Mouse (Mus musculus) heart, postnatal 0 days (tissue): ENCODE data around the gene Kctd13. TPM values are rescaled to one million over a fixed set of nuclear protein-coding genes. Genes with fewer than 3 reads are reported as not detected.
"Not testable (repeated sequence)": the region's sequence is repeated elsewhere in the genome, so short reads cannot be mapped to it uniquely, and the experiment has no call there.

ENCODE experiments used
- ATAC-seq: fragments of 200-750 bp; cut with Nextera tagmentation; 2 replicates; pipeline ENCODE4 v1.8.0; 2017; ENCODE audit warnings: low read depth, moderate number of reproducible peaks, moderate library complexity; ENCODE audit not compliant: insufficient read depth
- DNase-seq: peaks from one replicate; pipeline ENCODE4 v3.0.0-alpha.2; 2016; ENCODE audit warnings: low spot score
- H3K27ac ChIP-seq: fragments of 300-500 bp; sonication (generic); 2 replicates; pipeline ENCODE4 v1.5.1; 2014; ENCODE audit warnings: low read depth, mild to moderate bottlenecking
- H3K27me3 ChIP-seq: fragments of 300-500 bp; sonication (generic); 2 replicates; pipeline ENCODE4 v1.6.1; 2014; ENCODE audit warnings: low read length, mixed read lengths; ENCODE audit not compliant: control insufficient read depth, insufficient read depth
- H3K36me3 ChIP-seq: fragments of 300-500 bp; sonication (generic); replicated peaks from 2 replicates; pipeline ENCODE4 v1.6.1; 2014; ENCODE audit warnings: low read length, mixed read lengths; ENCODE audit not compliant: control insufficient read depth, insufficient read depth
- H3K4me1 ChIP-seq: fragments of 300-500 bp; sonication (generic); 2 replicates; pipeline ENCODE4 v1.6.1; 2014; ENCODE audit warnings: antibody characterized with exemption; ENCODE audit not compliant: control insufficient read depth, insufficient read depth
- H3K4me2 ChIP-seq: fragments of 300-500 bp; sonication (generic); 2 replicates; pipeline ENCODE4 v1.6.1; 2014; ENCODE audit warnings: low read depth, mild to moderate bottlenecking, low read length, moderate library complexity
- H3K4me3 ChIP-seq: fragments of 300-500 bp; sonication (generic); 2 replicates; pipeline ENCODE4 v1.5.1; 2014; ENCODE audit warnings: low read depth, low read length
- H3K9ac ChIP-seq: fragments of 300-500 bp; sonication (generic); replicated peaks from 2 replicates; pipeline ENCODE4 v1.6.1; 2014; ENCODE audit warnings: low read depth, low read length, mixed read lengths
- H3K9me3 ChIP-seq: fragments of 300-500 bp; sonication (generic); replicated peaks from 2 replicates; pipeline ENCODE4 v1.6.1; 2016; ENCODE audit warnings: low read length; ENCODE audit not compliant: control insufficient read depth
- CTCF ChIP-seq: IDR thresholded peaks from 2 replicates; pipeline ENCODE4 v1.5.1; 2016; ENCODE audit warnings: antibody characterized with exemption, control low read depth, low read depth
- EP300 ChIP-seq: IDR thresholded peaks from 2 replicates; pipeline ENCODE4 v1.6.1; 2016; ENCODE audit warnings: antibody characterized with exemption, low read depth
- WGBS: fragments of 180-500 bp; shearing (Covaris S2); extraction: QIAGEN DNeasy Blood & Tissue Kit; methylation state at CpG from one replicate; pipeline ENCODE4 v1.1.7; 2014; 5-methylcytosine and 5-hydroxymethylcytosine counted together
- polyA plus RNA-seq: library from polyadenylated mRNA; unstranded; fragments of >200 nt; fragmentation: Nextera tagmentation; extraction: Ambion mirVana; gene quantifications from 2 replicates; pipeline ENCODE4 v1.2.1, GENCODE M21; 2015
- total RNA-seq: library from RNA; depleted of rRNA; stranded (reverse); fragments of >200 nt; gene quantifications from 2 replicates; pipeline ENCODE4 v1.2.3, GENCODE M21; 2014; ENCODE audit warnings: low replicate concordance

Kctd13 gene
- total and polyA plus RNA-seq, 2 experiments from 2014 or later, result 6.8 to 11.2 TPM

GRCm38 (mm10) chr7:126888852-126889251 lies 39.8 kb upstream of the Kctd13 start:
- Histone ChIP-seq H3K4me2 (no peak overlapping the region), H3K4me1 (no peaks in the 10 kb centered on the region), H3K9ac (peak overlapping the region; percentile 16; the same call in 1 of the 2 replicates), H3K27ac (no peak overlapping the region), H3K4me3 (no peak overlapping the region), H3K27me3 (no peaks in the 10 kb centered on the region), H3K9me3 (no peaks in the 10 kb centered on the region), H3K36me3 (peaks cover 12% of the 10 kb centered on the region; the same call in 1 of the 2 replicates)
- WGBS, result 38% methylated on average over 7 of the region's 7 CpGs
- DNase-seq (no peak), ATAC-seq (no peak)
- TF ChIP-seq CTCF, result peak; percentile 44
- no peak for TF ChIP-seq EP300

- no peak for ATAC-seq
- TF ChIP-seq CTCF (no peak), EP300 (no peak)
- no peak overlapping the region for H3K9ac ChIP-seq
- peak overlapping the region; percentile 70; the same call in 1 of the 2 replicates for H3K27ac ChIP-seq
- no peaks in the 10 kb centered on the region for H3K27me3 ChIP-seq
- H3K9me3 ChIP-seq, result no peaks in the 10 kb centered on the region
- peak overlapping the region; percentile 86 for H3K4me2 ChIP-seq
- 82% methylated on average over 5 of the region's 5 CpGs for WGBS
- peaks cover 10% of the 10 kb centered on the region; the same call in 1 of the 2 replicates for H3K4me1 ChIP-seq
- no peak overlapping the region for H3K4me3 ChIP-seq
- H3K36me3 ChIP-seq, result 0 out of 2 replicates have a peak, but pooled peaks cover under 1% of the 10 kb centered on the region
- no peak for DNase-seq
Observed at GRCm38 (mm10) chr7:126896912-126897311, 31.8 kb upstream of the Kctd13 start.

- H3K4me1 ChIP-seq, result peaks cover 10% of the 10 kb centered on the region; the same call in 1 of the 2 replicates
- TF ChIP-seq EP300 (no peak), CTCF (no peak)
- H3K36me3 ChIP-seq, result no peaks in the 10 kb centered on the region
- H3K27ac ChIP-seq, result peak overlapping the region; percentile 70
- no peaks in the 10 kb centered on the region for H3K9me3 ChIP-seq
- H3K4me3 ChIP-seq, result peak overlapping the region; percentile 59
- DNase-seq (peak; percentile 37), ATAC-seq (peak; percentile 63)
- peak overlapping the region; percentile 54 for H3K9ac ChIP-seq
- no peaks in the 10 kb centered on the region for H3K27me3 ChIP-seq
- peak overlapping the region; percentile 86 for H3K4me2 ChIP-seq
- WGBS, result 17% methylated on average over 16 of the region's 16 CpGs
Observed at GRCm38 (mm10) chr7:126897390-126898101, 31.1 kb upstream of the Kctd13 start.

GRCm38 (mm10) chr7:126898102-126898990 lies 30.3 kb upstream of the Kctd13 start:
- no peaks in the 10 kb centered on the region for H3K9me3 ChIP-seq
- no peaks in the 10 kb centered on the region for H3K36me3 ChIP-seq
- peak overlapping the region; percentile 86 for H3K4me2 ChIP-seq
- no peak for TF ChIP-seq EP300
- TF ChIP-seq CTCF, result no peak
- H3K27me3 ChIP-seq, result no peaks in the 10 kb centered on the region
- 12% methylated on average over 37 of the region's 37 CpGs for WGBS
- peak overlapping the region; percentile 59 for H3K4me3 ChIP-seq
- H3K9ac ChIP-seq, result peak overlapping the region; percentile 54
- H3K27ac ChIP-seq, result peak overlapping the region; percentile 70
- ATAC-seq (peak; percentile 99), DNase-seq (peak; percentile 90)
- peaks cover 10% of the 10 kb centered on the region; the same call in 1 of the 2 replicates for H3K4me1 ChIP-seq

- H3K27me3 ChIP-seq, H3K27ac ChIP-seq, H3K36me3 ChIP-seq, H3K9me3 ChIP-seq, H3K9ac ChIP-seq, H3K4me3 ChIP-seq, ATAC-seq, DNase-seq, H3K4me2 ChIP-seq: not testable (repeated sequence)
- H3K4me1 ChIP-seq, result peaks cover 10% of the 10 kb centered on the region; the same call in 1 of the 2 replicates
- 93% methylated on average over 7 of the region's 9 CpGs for WGBS
Observed at GRCm38 (mm10) chr7:126899781-126900180, 28.9 kb upstream of the Kctd13 start.
